Mouse (Mus musculus) yolk sac, embryonic 10.5 days (tissue): ENCODE results near the gene Prkra.

Experiments used
- DNase-seq: peaks from one replicate; pipeline ENCODE4 v3.0.0-alpha.2; 2017; ENCODE audit warnings: low spot score

The Prkra gene

GRCm38 (mm10) chr2:76647883-76648570 is at the start of gene Prkra, which contains the start of gene Pjvk:
Gene Prkra (minus strand): TSS chr2:76648015.
Gene Pjvk (plus strand): TSS chr2:76648476.
- DNase-seq: peak; percentile 99

- no peak for DNase-seq
These were observed 47.5 kb upstream of the Prkra start for GRCm38 (mm10) chr2:76695290-76695689.

GRCm38 (mm10) chr2:76693765-76694164 is 46.0 kb upstream of the Prkra start:
- DNase-seq: no peak

GRCm38 (mm10) chr2:76690436-76691204 is 42.8 kb upstream of the Prkra start:
- DNase-seq: no peak

- no peak for DNase-seq
These were observed 40.3 kb upstream of the Prkra start for GRCm38 (mm10) chr2:76688162-76688561.

GRCm38 (mm10) chr2:76687608-76688007 is 39.8 kb upstream of the Prkra start:
- no peak for DNase-seq

GRCm38 (mm10) chr2:76686986-76687385 is 39.2 kb upstream of the Prkra start:
- no peak for DNase-seq

- no peak for DNase-seq
These were observed 34.5 kb upstream of the Prkra start for GRCm38 (mm10) chr2:76682301-76682700.

GRCm38 (mm10) chr2:76676401-76677226 is 28.8 kb upstream of the Prkra start:
- no peak for DNase-seq

GRCm38 (mm10) chr2:76675949-76676348 is 28.1 kb upstream of the Prkra start:
- DNase-seq: no peak

GRCm38 (mm10) chr2:76675451-76675850 is 27.6 kb upstream of the Prkra start:
- DNase-seq: no peak

GRCm38 (mm10) chr2:76674725-76675427 is 27.1 kb upstream of the Prkra start, which contains the start of gene Plekha3:
Gene Plekha3 (plus strand): TSS chr2:76675281.
- DNase-seq: peak; percentile 86

GRCm38 (mm10) chr2:76673472-76674081 is 25.8 kb upstream of the Prkra start:
- DNase-seq: peak; percentile 40

- peak; percentile 90 for DNase-seq
These were observed 25.2 kb upstream of the Prkra start, which contains the start of gene Fkbp7 for GRCm38 (mm10) chr2:76672966-76673392. Gene Fkbp7 (minus strand): TSS chr2:76673116.

GRCm38 (mm10) chr2:76672134-76672745 is 24.4 kb upstream of the Prkra start:
- DNase-seq: no peak

GRCm38 (mm10) chr2:76671641-76672040 is 23.8 kb upstream of the Prkra start:
- no peak for DNase-seq

- DNase-seq: no peak
These were observed 19.4 kb upstream of the Prkra start for GRCm38 (mm10) chr2:76667200-76667599.

GRCm38 (mm10) chr2:76665531-76665930 is 17.7 kb upstream of the Prkra start:
- DNase-seq: no peak

GRCm38 (mm10) chr2:76659419-76659818 is 11.6 kb upstream of the Prkra start:
- no peak for DNase-seq

GRCm38 (mm10) chr2:76658551-76658950 is 10.7 kb upstream of the Prkra start:
- no peak for DNase-seq

- no peak for DNase-seq
These were observed 8.2 kb upstream of the Prkra start for GRCm38 (mm10) chr2:76655982-76656381.
